Mouse (Mus musculus) heart, embryonic 16.5 days (tissue): Measurements from ENCODE around the gene Gm6309. TPM values are rescaled to one million over a fixed set of nuclear protein-coding genes. Genes with fewer than 3 reads are reported as not detected.

Experiments used
- polyA plus RNA-seq: library from polyadenylated mRNA; unstranded; fragments of >200 nt; fragmentation: Nextera tagmentation; extraction: Ambion mirVana; gene quantifications from 2 replicates; pipeline ENCODE4 v1.2.1, GENCODE M21; 2015

Gene Gm6309
- polyA plus RNA-seq, 1 experiment from 2014 or later = not detected

Other genes starting within 250 kb of the Gm6309 start
- 0.16 TPM in 1 of 2 replicates, not detected in the other for gene Cyp3a25, start 161.1 kb downstream of the Gm6309 start, polyA plus RNA-seq
- not detected in 2 replicates for gene Cyp3a59, start 91.5 kb downstream of the Gm6309 start, polyA plus RNA-seq
- not detected in 2 replicates for gene Gm5565, start 10.2 kb downstream of the Gm6309 start, polyA plus RNA-seq
- gene 1700001J03Rik, start 14.6 kb upstream of the Gm6309 start, polyA plus RNA-seq = not detected in 2 replicates
- gene Rnf6, start 50.8 kb upstream of the Gm6309 start, polyA plus RNA-seq = 53.1 and 57.1 TPM in 2 replicates
- gene Cdk8, start 60.5 kb upstream of the Gm6309 start, polyA plus RNA-seq = 6.9 and 10.4 TPM in 2 replicates
- gene Wasf3, start 214.3 kb upstream of the Gm6309 start, polyA plus RNA-seq = 0.15 and 0.33 TPM in 2 replicates